Mouse (Mus musculus) cortical plate, adult 2 months (tissue): ENCODE results near the gene Tnfaip8l2. TPM values are rescaled to one million over a fixed set of nuclear protein-coding genes. Genes with fewer than 3 reads are reported as not detected.

ENCODE experiments used
- H3K27ac ChIP-seq: fragments of 200-500 bp; 2 replicates; pipeline ENCODE4 v1.5.1; 2012; ENCODE audit warnings: low read length, control low read depth, inconsistent platforms; ENCODE audit not compliant: insufficient read depth
- H3K4me1 ChIP-seq: fragments of 200-500 bp; 2 replicates; pipeline ENCODE4 v1.6.1; 2011; ENCODE audit warnings: low read length; ENCODE audit not compliant: control insufficient read depth, insufficient read depth
- H3K4me3 ChIP-seq: fragments of 200-500 bp; 2 replicates; pipeline ENCODE4 v1.5.1; 2011; ENCODE audit warnings: mild to moderate bottlenecking, low read length, control low read depth; ENCODE audit not compliant: insufficient read depth
- CTCF ChIP-seq: fragments of 200-500 bp; IDR thresholded peaks from 2 replicates; pipeline ENCODE4 v1.5.1; 2011; ENCODE audit warnings: mild to moderate bottlenecking, control low read depth, low read length; ENCODE audit not compliant: insufficient read depth; ENCODE audit errors: extremely low read depth
- POLR2A ChIP-seq: fragments of 200-500 bp; IDR thresholded peaks from 2 replicates; pipeline ENCODE4 v1.6.1; 2011; ENCODE audit warnings: mild to moderate bottlenecking, low read length, control low read depth; ENCODE audit not compliant: insufficient read depth; ENCODE audit errors: extremely low read depth
- polyA plus RNA-seq: library from polyadenylated mRNA; depleted of rRNA; stranded (reverse); fragments of >200 nt; gene quantifications from 2 replicates; pipeline ENCODE4 v1.2.3, GENCODE M21; 2012

Gene Tnfaip8l2
- polyA plus RNA-seq, 1 experiment = 5.1 TPM

DNA sequence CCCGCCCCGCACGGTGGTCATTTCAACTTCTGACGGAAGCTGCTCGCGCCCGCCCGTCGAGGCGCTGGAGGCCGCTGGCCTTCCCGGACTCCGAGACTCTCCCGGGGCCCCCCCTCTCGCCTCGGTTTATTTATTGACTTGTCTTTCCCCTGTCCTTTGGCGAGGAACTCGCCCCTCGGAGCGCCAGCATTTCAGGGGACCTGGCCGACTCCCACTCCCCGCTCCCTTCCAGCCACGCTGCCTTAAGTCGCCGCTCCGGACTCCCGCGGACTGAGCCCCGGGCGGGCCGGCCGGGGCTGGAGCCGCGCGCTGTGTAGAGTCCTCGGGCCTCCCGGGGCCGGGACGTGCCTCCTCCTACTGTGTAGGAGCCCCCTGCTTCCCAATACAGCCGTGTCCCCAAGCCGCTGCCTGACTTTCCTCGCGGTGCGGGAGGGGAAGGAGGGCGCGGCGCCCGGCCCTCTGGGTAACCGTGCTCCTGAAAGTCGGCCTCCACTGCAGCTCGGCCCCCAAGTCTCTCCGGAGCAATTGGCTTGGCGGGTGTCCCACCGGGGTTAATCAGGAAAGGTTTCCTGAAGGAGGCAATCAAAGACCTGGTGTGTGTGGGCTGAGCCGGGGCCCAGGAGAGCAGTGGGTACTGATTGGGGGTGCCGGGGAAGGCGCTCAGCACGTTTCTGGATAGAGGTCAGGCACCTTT lies 31.2 kb upstream of the Tnfaip8l2 start:
- H3K4me3 ChIP-seq = no peak overlapping the region
- TF ChIP-seq CTCF (no peak), POLR2A (no peak)
- no peak overlapping the region for H3K27ac ChIP-seq
- H3K4me1 ChIP-seq = no peaks in the 10 kb centered on the region

DNA sequence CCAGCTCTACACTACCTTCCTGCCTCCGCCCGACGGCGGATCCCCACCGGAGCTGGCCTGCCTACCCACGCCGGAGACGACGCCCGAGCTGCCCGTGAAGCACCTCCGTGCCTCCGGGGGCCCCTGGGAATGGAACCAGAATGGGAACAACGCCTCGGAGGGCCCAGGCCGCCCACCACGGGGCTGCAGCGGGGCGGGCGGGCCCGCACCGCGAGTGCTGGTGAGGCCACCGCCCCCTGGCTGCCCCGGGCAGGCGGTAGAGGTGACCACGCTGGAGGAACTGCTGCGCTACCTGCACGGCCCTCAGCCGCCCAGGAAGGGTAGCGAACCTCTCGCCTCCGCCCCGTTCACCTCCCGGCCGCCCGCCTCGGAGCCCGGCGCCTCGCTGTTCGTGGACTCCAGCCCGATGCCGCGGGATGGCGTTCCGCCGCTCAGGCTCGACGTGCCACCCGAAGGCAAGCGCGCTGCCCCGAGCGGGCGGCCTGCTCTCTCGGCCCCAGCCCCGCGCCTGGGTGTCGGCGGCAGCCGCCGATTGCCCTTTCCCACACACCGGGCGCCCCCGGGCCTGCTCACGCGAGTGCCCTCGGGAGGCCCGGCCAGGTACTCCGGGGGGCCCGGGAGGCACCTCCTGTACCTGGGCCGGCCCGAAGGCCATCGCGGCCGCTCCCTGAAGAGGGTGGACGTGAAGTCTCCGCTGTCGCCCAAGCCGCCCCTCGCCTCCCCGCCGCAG lies 30.5 kb upstream of the Tnfaip8l2 start:
- Histone ChIP-seq H3K4me3 (no peak overlapping the region), H3K27ac (no peak overlapping the region), H3K4me1 (no peaks in the 10 kb centered on the region)
- no peak for TF ChIP-seq CTCF
- TF ChIP-seq POLR2A = no peak

DNA sequence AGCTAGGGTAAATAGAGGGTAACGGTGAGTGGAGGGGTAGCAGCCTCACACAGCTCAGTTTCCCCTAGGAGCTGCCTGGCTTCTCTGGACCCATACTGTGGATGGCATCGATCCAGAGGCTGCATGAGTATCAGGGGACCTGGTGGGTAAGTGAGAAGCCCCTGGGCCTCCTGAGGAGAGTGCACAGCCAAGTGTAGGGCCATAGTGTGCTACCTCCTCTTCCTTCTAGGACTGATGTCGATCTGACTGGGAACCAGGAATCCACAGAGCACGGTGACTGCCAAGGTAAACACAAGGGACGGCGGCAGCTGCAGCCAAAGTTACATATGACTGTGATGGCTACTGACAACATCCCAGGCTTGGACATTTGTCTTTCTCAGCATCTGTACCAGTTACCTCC lies 28.9 kb upstream of the Tnfaip8l2 start:
- TF ChIP-seq CTCF = no peak
- TF ChIP-seq POLR2A = no peak
- H3K4me3 ChIP-seq = no peak overlapping the region

DNA sequence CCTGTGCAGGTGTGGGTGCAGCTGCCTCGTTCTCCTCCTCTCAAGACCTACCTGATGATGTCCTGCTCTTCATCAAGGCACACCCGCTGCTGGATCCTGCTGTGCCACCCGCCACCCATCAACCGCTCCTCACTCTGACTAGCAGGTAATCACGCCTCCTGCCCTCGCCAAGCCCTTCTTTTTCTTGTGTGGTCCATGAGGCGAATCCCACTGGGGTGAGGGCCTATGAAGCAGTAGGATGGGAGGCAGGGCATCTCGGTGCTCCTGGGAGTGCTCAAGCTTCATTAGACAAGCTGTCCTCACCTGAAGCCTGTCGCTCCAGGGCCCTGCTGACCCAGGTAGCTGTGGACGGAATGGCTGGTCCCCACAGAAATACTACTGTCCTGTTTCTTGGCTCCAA lies 27.8 kb upstream of the Tnfaip8l2 start:
- no peak for TF ChIP-seq CTCF
- no peak for TF ChIP-seq POLR2A
- Histone ChIP-seq H3K4me1 (no peaks in the 10 kb centered on the region), H3K4me3 (no peak overlapping the region), H3K27ac (no peak overlapping the region)

More for the DNA sequence above, 28.9 kb upstream of the Tnfaip8l2 start:
- no peak overlapping the region for H3K27ac ChIP-seq
- no peaks in the 10 kb centered on the region for H3K4me1 ChIP-seq

DNA sequence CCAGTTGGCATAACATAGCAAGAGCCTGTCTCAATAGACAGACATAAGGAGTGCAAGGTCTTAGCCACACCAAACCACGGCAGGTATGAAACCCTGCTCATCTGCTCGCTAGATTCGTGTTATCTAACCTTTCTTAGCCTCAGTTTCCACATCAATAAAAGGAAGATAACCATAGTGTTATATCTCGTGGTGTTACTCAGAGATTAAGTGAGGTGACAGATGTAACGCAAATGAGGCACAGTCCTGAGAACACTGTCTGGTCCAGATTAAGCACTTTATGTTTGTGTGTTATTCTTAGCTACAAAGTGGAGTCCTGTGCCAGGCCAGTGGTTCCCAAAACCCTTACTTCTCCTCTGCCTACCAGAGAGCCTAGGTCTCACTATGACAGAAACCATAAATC lies 22.7 kb upstream of the Tnfaip8l2 start:
- no peak for TF ChIP-seq POLR2A
- TF ChIP-seq CTCF = no peak
- no peak overlapping the region for H3K4me3 ChIP-seq
- H3K4me1 ChIP-seq = peaks cover 3% of the 10 kb centered on the region; the same call in 1 of the 2 replicates
- H3K27ac ChIP-seq = no peak overlapping the region

DNA sequence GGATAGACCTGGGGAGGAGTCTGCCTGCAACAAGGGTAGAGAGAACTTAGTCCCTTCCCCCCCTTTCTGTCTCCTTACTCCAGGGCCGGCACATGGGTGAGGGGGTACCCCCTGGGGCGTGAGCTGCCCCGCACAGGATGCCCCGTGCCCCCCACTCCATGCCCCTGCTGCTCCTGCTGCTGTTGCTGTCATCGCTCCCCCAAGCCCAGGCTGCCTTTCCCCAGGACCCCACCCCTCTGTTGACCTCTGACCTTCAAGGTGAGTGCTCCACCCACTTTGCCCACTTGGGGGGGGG lies 22.0 kb upstream of the Tnfaip8l2 start:
- TF ChIP-seq CTCF (no peak), POLR2A (no peak)
- no peak overlapping the region for H3K27ac ChIP-seq
- peaks cover 3% of the 10 kb centered on the region; the same call in 1 of the 2 replicates for H3K4me1 ChIP-seq
- H3K4me3 ChIP-seq = no peak overlapping the region

DNA sequence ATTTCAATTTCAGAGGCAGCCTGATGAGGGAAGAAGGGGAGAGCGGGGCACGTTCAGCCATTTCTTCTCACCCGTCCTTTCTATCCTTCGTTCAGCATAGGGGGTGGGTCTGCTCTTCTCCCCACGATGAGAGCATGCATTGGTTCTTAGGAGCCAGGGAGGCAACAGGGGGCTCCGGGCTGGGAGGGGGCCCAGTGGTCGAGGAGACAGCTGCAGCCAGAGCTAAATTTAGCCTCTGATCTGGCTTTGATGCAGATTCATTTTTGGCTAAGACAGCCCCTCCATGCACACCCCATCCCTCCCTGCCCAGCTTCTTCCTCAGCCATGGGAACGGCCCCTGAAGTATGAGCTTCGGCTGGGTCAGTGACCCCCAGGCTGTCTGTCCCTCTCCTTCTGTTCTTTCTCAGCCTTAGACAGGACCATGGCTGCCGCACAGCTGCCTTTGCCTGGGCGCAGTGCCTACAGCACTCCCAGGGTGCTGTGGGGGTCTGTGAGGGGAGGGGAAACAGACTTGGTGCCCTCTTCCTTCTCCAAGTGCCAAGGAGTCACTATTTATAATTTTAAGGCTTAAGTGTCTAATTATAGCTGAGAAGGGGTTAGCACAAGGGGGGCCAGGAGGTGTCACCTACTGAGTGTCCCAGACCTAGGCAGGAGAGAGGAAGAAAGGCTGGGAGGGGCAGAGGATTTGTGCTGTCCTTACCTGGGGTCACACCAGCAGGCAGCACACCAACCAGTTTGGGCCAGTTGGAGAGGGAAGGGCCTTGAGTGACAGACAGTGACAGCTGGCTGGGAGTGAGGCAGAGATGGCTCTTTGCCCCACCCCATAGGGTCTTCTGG lies 21.5 kb upstream of the Tnfaip8l2 start:
- peaks cover 3% of the 10 kb centered on the region; the same call in 1 of the 2 replicates for H3K4me1 ChIP-seq
- no peak overlapping the region for H3K4me3 ChIP-seq
- H3K27ac ChIP-seq = no peak overlapping the region
- no peak for TF ChIP-seq POLR2A
- no peak for TF ChIP-seq CTCF

DNA sequence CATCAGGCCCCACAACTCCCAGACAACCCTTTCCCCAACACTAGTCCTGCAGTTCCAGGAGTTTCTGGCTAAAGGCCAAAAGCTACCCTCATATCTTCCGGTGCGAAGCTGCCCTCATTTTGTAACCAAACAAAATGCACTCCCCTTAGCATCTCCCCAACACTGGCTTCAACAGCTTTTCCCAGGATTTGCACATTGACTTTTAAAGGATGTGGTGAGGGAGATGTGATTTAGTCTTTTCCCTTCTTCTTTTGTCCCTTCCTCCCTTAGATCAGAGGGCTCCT lies 20.1 kb upstream of the Tnfaip8l2 start:
- Histone ChIP-seq H3K4me1 (peaks cover 3% of the 10 kb centered on the region; the same call in 1 of the 2 replicates), H3K4me3 (peak overlapping the region; percentile 99; the same call in 1 of the 2 replicates), H3K27ac (no peak overlapping the region)
- no peak for TF ChIP-seq POLR2A

DNA sequence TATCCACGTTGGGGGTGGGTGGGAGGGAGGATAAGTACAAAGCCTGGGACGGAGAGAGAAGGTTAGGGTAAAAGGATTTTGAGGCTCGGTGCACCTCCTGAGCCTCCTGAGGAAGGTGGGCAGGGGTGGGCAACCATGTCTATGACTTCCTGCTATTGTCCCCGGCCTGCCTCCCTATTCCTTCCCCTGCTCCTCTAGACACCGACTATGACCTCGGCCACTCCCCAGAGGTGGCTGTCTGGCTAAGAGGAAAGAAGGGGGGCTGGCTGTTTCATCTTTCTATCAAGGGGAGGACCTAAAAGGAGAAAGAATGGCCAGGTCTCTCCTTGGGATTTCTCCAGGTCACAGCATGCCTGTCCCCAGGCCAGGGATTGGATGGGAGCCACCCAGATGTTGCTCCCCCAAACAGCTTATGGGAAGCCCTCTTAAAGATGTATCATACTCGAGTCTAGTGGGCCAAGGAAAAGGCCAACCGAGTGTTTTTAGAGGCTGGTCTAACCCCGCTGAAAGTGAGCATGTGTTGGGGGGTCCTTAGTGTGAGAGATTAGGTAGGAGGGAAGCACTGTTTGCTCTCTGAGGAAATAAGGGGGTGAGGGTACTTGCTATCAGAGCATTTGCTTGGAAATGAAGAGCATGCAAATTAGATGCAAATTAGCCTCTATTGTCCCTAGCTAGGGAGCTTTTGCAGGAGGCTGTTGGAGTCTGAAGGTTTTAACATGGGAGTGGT lies 19.6 kb upstream of the Tnfaip8l2 start:
- Histone ChIP-seq H3K4me3 (peak overlapping the region; percentile 99), H3K27ac (no peak overlapping the region), H3K4me1 (peaks cover 3% of the 10 kb centered on the region; the same call in 1 of the 2 replicates)
- TF ChIP-seq CTCF (no peak), POLR2A (no peak)
